Mouse (Mus musculus) thymus, adult 18-20 months (tissue): Measurements from ENCODE around the gene Mindy1.

Source experiments
- DNase-seq, 2 experiments: peaks; one replicate each; pipeline ENCODE4 v3.0.0; 2022; ENCODE audit warnings: mixed read lengths in 2 of 2

Mindy1 gene

DNA sequence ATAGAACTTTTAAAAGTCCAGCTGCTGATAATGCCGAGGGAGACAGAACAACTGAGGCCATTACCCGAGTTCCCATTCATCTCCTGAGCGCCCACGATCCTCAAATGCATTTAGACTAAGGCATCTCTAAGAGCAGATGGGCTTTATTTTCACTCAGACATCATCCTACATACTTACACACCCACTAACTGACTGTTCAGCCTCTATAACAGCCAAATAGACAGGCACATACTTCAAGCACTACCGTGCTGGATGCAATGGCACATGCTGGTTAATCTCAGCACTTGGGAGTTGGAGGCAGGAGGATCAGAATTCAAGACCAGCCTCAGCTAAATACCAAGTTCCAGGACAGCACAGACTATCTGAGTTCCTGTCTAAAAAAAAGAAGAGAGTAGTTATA lies 11.4 kb upstream of the Mindy1 start:
- no peak for DNase-seq

DNA sequence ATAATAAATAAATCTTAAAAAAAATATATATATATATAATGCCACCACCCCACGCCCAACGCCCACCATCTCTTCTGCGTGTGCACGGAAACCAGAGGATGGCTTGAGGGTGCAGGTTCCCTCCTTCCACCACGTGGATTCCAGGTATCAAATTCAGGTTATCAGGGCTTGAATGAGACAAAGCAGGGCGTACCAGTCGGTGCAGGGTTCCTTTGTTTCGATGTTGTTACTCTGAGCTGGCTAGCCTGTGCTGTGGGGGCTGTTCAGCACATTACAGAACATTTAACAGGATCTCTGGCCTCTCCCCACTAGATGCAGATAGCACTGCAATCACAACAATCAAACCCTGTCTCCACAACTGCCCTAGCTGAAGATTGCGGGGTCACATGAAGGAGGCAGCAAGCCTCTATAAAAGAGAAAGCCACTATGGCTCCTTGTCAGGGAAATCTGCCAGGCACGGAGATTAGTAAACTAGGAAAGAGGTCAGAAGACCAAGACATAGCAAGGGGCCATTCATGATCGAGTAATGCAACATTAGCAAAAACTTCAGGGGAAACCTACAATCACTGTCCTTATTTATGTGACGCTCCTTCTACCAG lies 10.3 kb upstream of the Mindy1 start:
- DNase-seq: no peak

GRCm38 (mm10) chr3:95273471-95273870 lies 7.7 kb upstream of the Mindy1 start:
- DNase-seq: no peak

DNA sequence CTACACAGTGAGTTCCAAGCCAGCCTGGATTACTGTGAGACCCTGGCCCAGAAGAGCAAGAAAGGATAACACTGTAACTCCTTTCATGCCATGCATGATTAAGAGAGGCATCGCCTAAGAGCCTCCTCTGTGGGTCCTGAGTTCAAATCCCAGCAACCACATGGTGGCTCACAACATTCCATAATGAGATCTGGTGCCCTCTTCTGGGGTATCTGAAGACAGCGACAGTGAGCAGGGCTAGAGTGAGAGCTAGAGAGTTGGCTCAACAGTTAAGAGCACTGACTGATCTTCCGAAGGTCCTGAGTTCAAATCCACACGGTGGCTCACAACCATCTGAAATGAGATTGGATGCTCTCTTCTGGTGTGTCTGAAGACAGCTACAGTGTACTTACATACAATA lies 6.7 kb upstream of the Mindy1 start:
- no peak for DNase-seq

DNA sequence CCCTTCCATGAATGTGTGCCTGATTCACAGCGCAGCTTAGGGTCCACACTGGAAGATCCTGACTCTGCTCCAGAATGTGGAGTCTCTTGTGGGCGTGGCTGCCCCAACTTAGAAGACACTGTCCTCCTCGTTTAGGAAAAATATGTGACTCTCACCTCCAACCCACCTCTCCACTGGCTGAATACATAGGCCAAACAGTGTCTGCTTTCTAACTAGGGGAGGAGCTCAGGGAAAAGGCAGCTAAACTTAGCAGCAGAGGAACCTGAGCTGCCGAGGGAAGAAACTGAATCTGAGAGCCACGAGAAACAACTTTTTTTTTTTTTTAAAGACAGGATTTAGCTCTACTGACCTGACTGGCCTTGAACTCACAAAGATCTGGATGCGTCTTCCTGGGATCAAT lies 6.0 kb upstream of the Mindy1 start:
- DNase-seq: no peak

- DNase-seq: no peak
Measured at GRCm38 (mm10) chr3:95276428-95276934, 4.7 kb upstream of the Mindy1 start.

DNA sequence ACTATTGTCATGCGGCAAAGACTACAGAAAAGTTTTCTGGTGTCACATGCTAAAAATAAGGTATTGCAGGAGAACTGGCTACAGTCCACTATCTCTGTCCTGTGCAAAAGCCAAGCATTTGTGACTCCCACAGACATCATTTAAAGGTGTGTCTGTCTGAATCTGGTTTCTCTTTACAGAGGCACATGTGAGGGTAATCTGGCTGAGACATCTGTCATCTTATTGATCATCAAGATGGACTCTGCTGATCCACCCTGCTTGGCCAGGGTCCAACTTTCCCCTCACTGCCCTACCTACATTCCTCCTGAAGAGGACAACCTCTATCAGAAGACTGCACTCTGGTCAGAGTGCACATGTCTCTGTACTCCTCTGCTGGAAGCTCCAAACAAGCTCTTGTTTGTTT lies 4.0 kb upstream of the Mindy1 start:
- DNase-seq: no peak

GRCm38 (mm10) chr3:95280747-95281146 lies 398 bp upstream of the Mindy1 start:
- DNase-seq: no peak

DNA sequence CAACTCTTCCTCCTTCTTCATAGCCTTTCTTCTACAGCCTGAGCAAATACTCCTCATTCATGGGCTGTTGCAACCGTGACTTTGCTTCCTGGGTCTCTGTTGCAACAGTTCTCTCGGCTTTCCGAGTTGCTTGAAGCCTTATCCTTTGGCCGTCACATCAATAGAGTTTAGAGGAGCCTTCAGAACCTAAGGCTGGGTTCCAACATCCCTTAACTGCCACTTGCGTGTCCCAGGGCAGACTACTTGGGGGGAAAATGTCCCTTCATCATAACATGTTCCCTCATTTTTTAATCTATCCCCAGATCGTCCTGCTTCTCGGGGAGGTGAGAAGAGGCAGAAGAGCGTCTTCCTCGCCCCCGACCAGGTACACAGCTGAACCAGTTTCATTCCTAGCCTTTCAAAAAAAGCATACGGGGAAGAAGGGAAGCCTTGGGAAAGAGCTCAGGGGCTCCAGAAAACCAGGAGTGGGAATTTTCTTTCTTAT lies 1.3 kb downstream of the Mindy1 start:
- DNase-seq: peak; percentile 43 to 53

DNA sequence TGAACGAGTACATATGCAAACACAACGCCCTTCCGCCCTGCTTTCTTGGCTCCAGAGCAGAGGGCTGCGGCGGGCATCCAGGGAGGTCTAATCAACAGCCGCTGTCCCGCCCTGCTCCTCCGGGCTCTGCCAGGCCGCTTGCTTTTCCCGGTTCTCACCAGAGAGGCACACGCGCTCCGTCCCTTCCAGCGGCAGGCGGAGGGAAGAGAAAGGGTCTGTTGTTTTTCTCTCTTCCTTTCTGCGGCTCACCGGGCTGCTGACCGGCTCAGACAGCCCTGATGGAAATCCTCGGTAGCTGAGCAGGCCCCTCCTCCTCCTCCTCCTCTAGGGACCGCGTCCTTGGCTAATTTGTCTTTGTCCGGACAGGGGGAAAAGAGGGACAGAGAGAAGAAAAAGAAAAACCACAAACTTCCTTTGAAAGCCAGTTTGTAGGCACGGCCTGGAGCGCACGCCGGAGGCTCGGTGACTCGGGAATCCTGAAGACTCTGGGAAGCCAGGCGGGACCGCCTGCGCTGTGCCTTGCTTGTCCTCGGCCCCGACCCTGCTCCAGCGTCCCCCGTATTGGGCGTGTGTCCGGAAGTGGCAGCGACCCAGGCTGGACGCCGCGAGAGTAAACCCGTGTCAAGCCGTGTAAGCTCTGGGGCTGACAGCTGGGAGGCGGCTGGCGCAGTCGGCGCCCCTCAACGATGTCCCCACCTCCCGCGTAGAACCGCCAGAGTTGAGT lies 1.9 kb downstream of the Mindy1 start:
- DNase-seq: peak; percentile 47 to 60

- no peak for DNase-seq
Measured at GRCm38 (mm10) chr3:95283589-95283941, 2.4 kb downstream of the Mindy1 start.

DNA sequence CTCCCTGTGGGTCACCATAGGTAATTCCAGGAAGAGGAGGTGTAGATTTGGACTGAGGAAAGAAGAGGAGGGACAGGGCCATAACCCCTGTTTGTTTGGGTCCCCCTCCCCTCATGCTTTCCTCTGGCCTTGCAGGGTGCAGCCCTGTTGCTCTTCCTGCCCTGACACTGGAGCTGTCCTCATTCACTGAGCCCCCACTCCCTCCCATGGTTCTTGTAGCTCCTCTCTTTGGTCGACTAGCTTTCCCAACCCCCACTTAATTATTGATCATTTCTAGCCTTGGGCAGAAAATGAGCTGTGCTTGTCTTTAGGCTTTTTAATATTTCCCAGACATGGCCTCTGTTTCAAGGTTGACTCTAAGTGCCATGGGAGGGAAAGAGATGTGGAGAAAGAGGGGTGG lies 2.9 kb downstream of the Mindy1 start:
- DNase-seq: no peak

DNA sequence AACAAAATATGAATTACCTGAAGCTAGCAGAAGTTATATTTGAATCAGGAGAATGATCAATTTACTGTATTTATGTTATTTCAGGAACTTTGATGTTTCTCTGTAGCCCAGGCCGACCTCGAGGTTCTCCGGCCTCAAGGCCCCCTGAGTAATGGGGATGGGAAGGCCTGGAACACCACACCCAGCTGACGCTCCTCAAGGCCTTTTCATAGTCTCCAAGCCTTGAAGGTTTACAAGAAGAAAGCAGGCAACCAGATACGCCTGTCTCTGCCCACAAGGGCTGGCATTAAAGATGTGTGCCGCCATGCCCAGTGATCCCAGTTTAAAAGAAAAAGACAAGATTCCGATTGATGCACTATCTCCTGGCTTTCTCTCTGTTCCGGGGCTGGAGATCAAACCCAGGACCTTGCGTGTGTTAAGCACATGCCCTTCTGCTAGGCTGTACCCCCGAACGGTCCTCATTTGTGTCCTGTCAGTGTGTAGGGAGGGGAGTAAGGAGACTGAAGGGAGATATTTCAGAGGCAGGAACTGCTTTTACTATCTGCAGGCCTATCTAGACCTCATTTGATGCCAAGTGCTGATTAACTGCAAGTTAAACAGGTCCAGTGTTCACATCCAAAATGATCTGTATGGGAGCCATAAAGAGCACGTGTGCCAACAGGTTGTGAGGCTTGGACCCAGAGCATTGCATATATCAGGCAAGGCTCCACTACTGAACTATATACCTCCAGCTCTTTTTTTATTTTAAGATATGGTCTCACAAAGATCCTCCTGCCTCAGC lies 3.5 kb downstream of the Mindy1 start:
- DNase-seq: no peak

GRCm38 (mm10) chr3:95285390-95285789 lies 4.2 kb downstream of the Mindy1 start:
- no peak for DNase-seq

- DNase-seq: no peak
Measured at GRCm38 (mm10) chr3:95286011-95286410, 4.9 kb downstream of the Mindy1 start.

DNA sequence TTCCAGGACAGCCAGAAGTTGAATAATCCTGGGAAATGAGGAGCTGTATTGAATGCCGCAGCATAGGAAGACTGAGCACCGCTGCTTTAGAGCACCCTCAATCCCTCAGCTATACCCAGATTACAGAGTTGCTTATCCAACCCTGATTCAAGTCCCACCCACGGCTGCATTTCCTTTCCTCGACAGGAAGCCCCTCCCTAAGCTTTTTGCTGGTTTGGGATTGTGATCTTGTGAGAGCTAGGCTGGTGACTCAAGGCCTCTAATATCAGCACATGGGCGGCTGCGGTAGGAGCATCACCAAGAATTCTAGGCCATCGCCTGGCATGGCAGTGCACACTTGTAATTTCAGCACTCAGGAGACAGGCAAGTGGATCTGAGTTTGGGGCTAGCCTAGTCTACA lies 5.4 kb downstream of the Mindy1 start:
- no peak for DNase-seq

- no peak for DNase-seq
Measured at GRCm38 (mm10) chr3:95287541-95287940, 6.4 kb downstream of the Mindy1 start.

- no peak for DNase-seq
Measured at GRCm38 (mm10) chr3:95289419-95289818, 8.3 kb downstream of the Mindy1 start.

GRCm38 (mm10) chr3:95290156-95290555 lies 9.0 kb downstream of the Mindy1 start:
- no peak for DNase-seq

DNA sequence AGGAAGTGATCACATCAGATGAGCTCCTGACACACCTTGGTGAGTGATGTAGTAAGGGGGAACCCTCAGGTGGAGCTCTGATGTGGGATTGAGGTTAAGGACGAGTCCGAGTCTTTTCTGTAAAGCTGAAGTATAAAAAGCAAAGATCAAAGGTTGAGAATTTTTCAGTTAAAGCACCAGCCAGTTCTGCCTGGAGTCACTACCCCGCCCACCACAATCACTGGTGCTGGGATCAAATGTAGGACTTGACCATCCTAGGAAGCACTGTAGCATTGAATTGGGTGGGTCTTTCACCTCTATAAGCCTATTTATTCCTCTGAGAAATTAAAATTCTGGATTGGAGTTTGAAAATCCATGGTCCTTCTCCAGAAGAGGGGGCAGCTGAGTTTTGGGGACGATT lies 9.9 kb downstream of the Mindy1 start:
- DNase-seq: no peak

- no peak for DNase-seq
Measured at GRCm38 (mm10) chr3:95292899-95293298, 11.8 kb downstream of the Mindy1 start.

DNA sequence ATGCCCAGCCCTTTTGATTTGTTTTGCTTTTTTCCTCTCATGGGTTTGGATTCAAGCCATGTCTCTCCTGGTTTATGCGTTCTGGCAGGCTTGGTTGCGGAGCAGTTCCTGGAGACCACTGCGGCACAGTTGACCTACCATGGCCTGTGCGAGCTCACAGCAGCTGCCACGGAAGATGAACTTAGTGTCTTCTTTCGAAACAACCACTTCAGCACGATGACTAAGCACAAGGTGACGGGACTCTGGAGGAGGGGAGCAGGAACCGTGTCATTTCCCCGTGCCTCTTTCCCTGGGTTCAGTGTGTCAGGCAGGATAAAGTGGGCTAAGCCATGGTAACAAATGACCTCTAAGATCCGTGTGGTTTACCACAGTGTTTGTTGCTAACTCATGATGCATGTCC lies 12.4 kb downstream of the Mindy1 start:
- DNase-seq: no peak

GRCm38 (mm10) chr3:95294316-95294715 lies 13.2 kb downstream of the Mindy1 start:
- no peak for DNase-seq

DNA sequence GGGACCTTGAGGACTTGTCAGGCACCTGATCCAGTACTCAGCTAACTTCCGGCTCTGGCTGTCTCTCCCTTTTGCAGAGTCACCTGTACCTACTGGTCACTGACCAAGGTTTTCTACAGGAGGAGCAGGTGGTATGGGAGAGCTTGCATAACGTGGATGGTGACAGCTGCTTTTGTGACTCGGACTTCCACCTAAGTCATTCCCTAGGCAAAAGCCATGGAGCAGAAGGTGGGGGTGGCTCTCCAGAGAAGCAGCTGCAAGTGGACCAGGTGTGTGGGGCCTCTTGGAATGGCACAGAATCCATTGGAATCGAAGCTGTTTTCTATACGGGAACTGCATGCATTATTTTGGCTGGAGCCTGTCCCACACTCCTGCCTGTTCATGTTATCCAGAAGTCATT lies 13.6 kb downstream of the Mindy1 start:
- DNase-seq: no peak
